Mouse (Mus musculus) layer of hippocampus, adult 8-10 months (tissue): ENCODE measurements around the gene Mettl7a1. TPM values are rescaled to one million over a fixed set of nuclear protein-coding genes. Genes with fewer than 3 reads are reported as not detected.
"Not testable (repeated sequence)": the region's sequence is repeated elsewhere in the genome, so short reads cannot be mapped to it uniquely, and the experiment has no call there.

Source experiments
- DNase-seq, 2 experiments: peaks; one replicate each; pipeline ENCODE4 v3.0.0; 2022; ENCODE audit warnings: low spot score in 2 of 2
- total RNA-seq, 4 experiments: library from RNA; stranded (reverse); gene quantifications; 2 replicates each; pipeline ENCODE4 v1.2.4; 2022

Gene Mettl7a1
- 10 to 100 TPM; 35.0 to 49.9 (median 40.9) TPM for total RNA-seq

- peak; percentile 78 to 83 for DNase-seq
These were observed at the start of gene Mettl7a1 for GRCm38 (mm10) chr15:100304019-100304991. Mettl7a1 (plus strand) TSS chr15:100304140.

- DNase-seq: no peak
These were observed 47.6 kb upstream of the Mettl7a1 start for GRCm38 (mm10) chr15:100256386-100256785.

GRCm38 (mm10) chr15:100257305-100257704 lies 46.6 kb upstream of the Mettl7a1 start:
- DNase-seq: no peak

GRCm38 (mm10) chr15:100258646-100259425 lies 45.1 kb upstream of the Mettl7a1 start:
- no peak for DNase-seq

GRCm38 (mm10) chr15:100260351-100260750 lies 43.6 kb upstream of the Mettl7a1 start:
- DNase-seq: not testable (repeated sequence)

- no peak for DNase-seq
These were observed 40.6 kb upstream of the Mettl7a1 start for GRCm38 (mm10) chr15:100263246-100263905.

- DNase-seq: no peak
These were observed 38.2 kb upstream of the Mettl7a1 start for GRCm38 (mm10) chr15:100265586-100266325.

GRCm38 (mm10) chr15:100268916-100269315 lies 35.0 kb upstream of the Mettl7a1 start:
- no peak for DNase-seq

GRCm38 (mm10) chr15:100269776-100270175 lies 34.2 kb upstream of the Mettl7a1 start:
- no peak for DNase-seq

- not testable (repeated sequence) for DNase-seq
These were observed 33.3 kb upstream of the Mettl7a1 start for GRCm38 (mm10) chr15:100270609-100271008.

- no peak for DNase-seq
These were observed 32.5 kb upstream of the Mettl7a1 start for GRCm38 (mm10) chr15:100271411-100271810.

- DNase-seq: not testable (repeated sequence)
These were observed 30.1 kb upstream of the Mettl7a1 start for GRCm38 (mm10) chr15:100273791-100274308.

GRCm38 (mm10) chr15:100274790-100275559 lies 29.0 kb upstream of the Mettl7a1 start:
- DNase-seq: no peak

- no peak for DNase-seq
These were observed 27.5 kb upstream of the Mettl7a1 start for GRCm38 (mm10) chr15:100276403-100276802.

- no peak for DNase-seq
These were observed 26.4 kb upstream of the Mettl7a1 start for GRCm38 (mm10) chr15:100277586-100277985.

GRCm38 (mm10) chr15:100280626-100281025 lies 23.3 kb upstream of the Mettl7a1 start, which contains the start of gene Tmprss12:
Tmprss12 (plus strand) TSS chr15:100280837.
- no peak for DNase-seq

GRCm38 (mm10) chr15:100288980-100289379 lies 15.0 kb upstream of the Mettl7a1 start:
- DNase-seq: no peak

- peak; percentile 53 to 67 for DNase-seq
These were observed 13.1 kb upstream of the Mettl7a1 start for GRCm38 (mm10) chr15:100290858-100291257.

- no peak for DNase-seq
These were observed 11.6 kb upstream of the Mettl7a1 start for GRCm38 (mm10) chr15:100292326-100292725.

- DNase-seq: no peak
These were observed 6.1 kb upstream of the Mettl7a1 start for GRCm38 (mm10) chr15:100297856-100298255.
